Mouse (Mus musculus): ENCODE data around the gene Fam53a.

Fam53a gene

GRCm38 (mm10) chr5:33629301-33629987, at the start of gene Fam53a, which contains the start of gene Gm9903:
Gene Fam53a, minus strand, starts transcription at chr5:33629635.
Gene Gm9903, plus strand, starts transcription at chr5:33629925.
- DNase-seq = peak; percentile 98

- DNase-seq = no peak
Measured at GRCm38 (mm10) chr5:33678244-33678643, 48.8 kb upstream of the Fam53a start.

- peak; percentile 80 for DNase-seq
Measured at GRCm38 (mm10) chr5:33675964-33676363, 46.5 kb upstream of the Fam53a start.

GRCm38 (mm10) chr5:33674439-33674838, 45.0 kb upstream of the Fam53a start:
- no peak for DNase-seq

- no peak for DNase-seq
Measured at GRCm38 (mm10) chr5:33671659-33672058, 42.2 kb upstream of the Fam53a start.

- DNase-seq = peak; percentile 63
Measured at GRCm38 (mm10) chr5:33668223-33668622, 38.8 kb upstream of the Fam53a start.

- no peak for DNase-seq
Measured at GRCm38 (mm10) chr5:33658664-33659050, 29.2 kb upstream of the Fam53a start.

- peak; percentile 99 for DNase-seq
Measured at GRCm38 (mm10) chr5:33657787-33658663, 28.6 kb upstream of the Fam53a start, which contains the start of the genes Tacc3 and Tmem129. Gene Tacc3, plus strand, starts transcription at chr5:33658128. Gene Tmem129, minus strand, starts transcription at chr5:33658416.

- no peak for DNase-seq
Measured at GRCm38 (mm10) chr5:33657251-33657786, 27.9 kb upstream of the Fam53a start.

- DNase-seq = no peak
Measured at GRCm38 (mm10) chr5:33656739-33657138, 27.3 kb upstream of the Fam53a start.

GRCm38 (mm10) chr5:33655251-33655840, 25.9 kb upstream of the Fam53a start:
- no peak for DNase-seq

- DNase-seq = no peak
Measured at GRCm38 (mm10) chr5:33654424-33654823, 25.0 kb upstream of the Fam53a start.

GRCm38 (mm10) chr5:33652783-33653173, 23.3 kb upstream of the Fam53a start:
- no peak for DNase-seq

- peak; percentile 98 for DNase-seq
Measured at GRCm38 (mm10) chr5:33651921-33652782, 22.7 kb upstream of the Fam53a start, which contains the start of gene Slbp. Gene Slbp, minus strand, starts transcription at chr5:33652574.

- no peak for DNase-seq
Measured at GRCm38 (mm10) chr5:33651541-33651920, 22.1 kb upstream of the Fam53a start.

GRCm38 (mm10) chr5:33651017-33651416, 21.6 kb upstream of the Fam53a start:
- peak; percentile 18 for DNase-seq

- DNase-seq = peak; percentile 59
Measured at GRCm38 (mm10) chr5:33640652-33641051, 11.2 kb upstream of the Fam53a start.

- no peak for DNase-seq
Measured at GRCm38 (mm10) chr5:33638826-33639225, 9.4 kb upstream of the Fam53a start.

GRCm38 (mm10) chr5:33637606-33638350, 8.3 kb upstream of the Fam53a start:
- DNase-seq = no peak

GRCm38 (mm10) chr5:33635361-33635760, 5.9 kb upstream of the Fam53a start:
- no peak for DNase-seq

- no peak for DNase-seq
Measured at GRCm38 (mm10) chr5:33632526-33632925, 3.1 kb upstream of the Fam53a start.
